Mouse (Mus musculus) ES-E14 (cell line): ENCODE measurements at regions not wholly inside any gene's neighbourhood (a gene's known extent, or its start where the extent isn't known, plus 50 kb on each side); places are given as distances from the start of the nearest gene placed in this dataset.

Source experiments
- DNase-seq: peaks from one replicate; pipeline ENCODE4 v3.0.0-alpha.2; 2013; ENCODE audit warnings: low read depth, low spot score
- H3K27ac ChIP-seq: 2 replicates; pipeline ENCODE4 v1.5.1; 2012; ENCODE audit warnings: low read depth, mild to moderate bottlenecking, low read length, moderate library complexity, mixed read lengths; ENCODE audit not compliant: poor library complexity, insufficient read depth, severe bottlenecking
- H3K36me3 ChIP-seq: 2 replicates; pipeline ENCODE4 v1.6.1; 2012; ENCODE audit warnings: mild to moderate bottlenecking, low read length, moderate library complexity, mixed read lengths; ENCODE audit not compliant: control insufficient read depth, poor library complexity, insufficient read depth, severe bottlenecking
- H3K4me1 ChIP-seq, 2 experiments: fragments of 150-350 bp in 1 of 2; sonication (generic) in 1 of 2; 2 replicates each; pipeline ENCODE4 v1.6.1; 2012; ENCODE audit warnings: low read length in 2 of 2, mild to moderate bottlenecking in 1 of 2, mixed read lengths in 1 of 2; ENCODE audit not compliant: control insufficient read depth in 2 of 2, insufficient read depth in 2 of 2, poor library complexity in 1 of 2
- H3K4me3 ChIP-seq, 2 experiments: fragments of 150-350 bp in 1 of 2; sonication (generic) in 1 of 2; 2 replicates each; pipeline ENCODE4 v1.5.1; 2012; ENCODE audit warnings: low read length in 2 of 2, low read depth in 1 of 2, mild to moderate bottlenecking in 1 of 2, mixed read lengths in 1 of 2; ENCODE audit not compliant: insufficient read depth in 1 of 2, poor library complexity in 1 of 2, severe bottlenecking in 1 of 2
- H3K9ac ChIP-seq: 2 replicates; pipeline ENCODE4 v1.6.1; 2012; ENCODE audit warnings: low read depth, mild to moderate bottlenecking, low read length, mixed read lengths; ENCODE audit not compliant: poor library complexity, insufficient read depth, severe bottlenecking
- H3K9me3 ChIP-seq: fragments of 150-350 bp; sonication (generic); 2 replicates; pipeline ENCODE4 v1.6.1; 2012; ENCODE audit warnings: low read depth, mild to moderate bottlenecking, low read length; ENCODE audit not compliant: control insufficient read depth, insufficient read depth
- CHD2 ChIP-seq: IDR thresholded peaks from 2 replicates; pipeline ENCODE4 v1.6.1; 2014; ENCODE audit warnings: mild to moderate bottlenecking, low read depth, low read length, inconsistent platforms
- HCFC1 ChIP-seq: IDR thresholded peaks from 2 replicates; pipeline ENCODE4 v1.6.1; 2012; ENCODE audit warnings: low read length, inconsistent platforms, borderline replicate concordance; ENCODE audit not compliant: insufficient read depth
- MAFK ChIP-seq: IDR thresholded peaks from 2 replicates; pipeline ENCODE4 v1.6.1; 2014; ENCODE audit warnings: mild to moderate bottlenecking, low read depth, low read length, inconsistent platforms; ENCODE audit not compliant: insufficient read depth
- ZC3H11A ChIP-seq: IDR thresholded peaks from 2 replicates; pipeline ENCODE4 v1.6.1; 2012; ENCODE audit warnings: low read depth, mild to moderate bottlenecking, inconsistent platforms, low read length, borderline replicate concordance
- ZNF384 ChIP-seq: IDR thresholded peaks from 2 replicates; pipeline ENCODE4 v1.6.1; 2012; ENCODE audit warnings: low read depth, low read length, inconsistent platforms
- in situ Hi-C, 2 experiments: fragments of 600-800 bp; cut with MboI; formaldehyde crosslinking; loops; one replicate each; pipeline ENCODE4 v1.15.1; 2025; ENCODE audit warnings: low sequenced_read_pairs in 2 of 2, inconsistent platforms in 1 of 2; ENCODE audit not compliant: unreplicated experiment in 2 of 2

- Histone ChIP-seq H3K4me1 (no peaks in the 10 kb centered on the region), H3K4me3 (no peak overlapping the region), H3K36me3 (no peaks in the 10 kb centered on the region), H3K27ac (no peak overlapping the region), H3K9ac (no peak overlapping the region), H3K9me3 (no peaks in the 10 kb centered on the region)
- in situ Hi-C loops = no loop called here
- DNase-seq = no peak
- TF ChIP-seq MAFK = no peak
- TF ChIP-seq HCFC1 = no peak
- TF ChIP-seq CHD2 = no peak
- no peak for TF ChIP-seq ZNF384
- no peak for TF ChIP-seq ZC3H11A
These were observed 950.4 kb downstream of the Abca13 start for GRCm38 (mm10) chr11:10142161-10142560.

GRCm38 (mm10) chr11:10149160-10149559 lies 957.4 kb downstream of the Abca13 start:
- Histone ChIP-seq H3K9me3 (no peaks in the 10 kb centered on the region), H3K9ac (no peak overlapping the region), H3K4me3 (no peak overlapping the region), H3K27ac (no peak overlapping the region), H3K4me1 (no peaks in the 10 kb centered on the region), H3K36me3 (no peaks in the 10 kb centered on the region)
- DNase-seq = no peak
- in situ Hi-C loops = no loop called here
- TF ChIP-seq HCFC1 (no peak), MAFK (no peak), ZC3H11A (no peak), CHD2 (no peak), ZNF384 (no peak)

- no peak for TF ChIP-seq ZNF384
- TF ChIP-seq MAFK = no peak
- TF ChIP-seq CHD2 = no peak
- no peak for TF ChIP-seq ZC3H11A
- TF ChIP-seq HCFC1 = no peak
- H3K9ac ChIP-seq = no peak overlapping the region
- no peak overlapping the region for H3K4me3 ChIP-seq
- in situ Hi-C loops = no loop called here
- H3K36me3 ChIP-seq = no peaks in the 10 kb centered on the region
- no peak for DNase-seq
- no peaks in the 10 kb centered on the region for H3K4me1 ChIP-seq
- H3K27ac ChIP-seq = no peak overlapping the region
- H3K9me3 ChIP-seq = no peaks in the 10 kb centered on the region
These were observed 960.2 kb upstream of the Vwc2 start for GRCm38 (mm10) chr11:10153836-10154235.

- Histone ChIP-seq H3K36me3 (no peaks in the 10 kb centered on the region), H3K9ac (no peak overlapping the region), H3K27ac (no peak overlapping the region), H3K9me3 (no peaks in the 10 kb centered on the region), H3K4me3 (no peak overlapping the region), H3K4me1 (no peaks in the 10 kb centered on the region)
- DNase-seq = no peak
- TF ChIP-seq CHD2 = no peak
- TF ChIP-seq ZNF384 = no peak
- TF ChIP-seq ZC3H11A = no peak
- no peak for TF ChIP-seq HCFC1
- no peak for TF ChIP-seq MAFK
- in situ Hi-C loops = no loop called here
These were observed 920.3 kb upstream of the Vwc2 start for GRCm38 (mm10) chr11:10193738-10194137.

GRCm38 (mm10) chr11:10194774-10195173 lies 919.2 kb upstream of the Vwc2 start:
- in situ Hi-C loops = no loop called here
- no peak for DNase-seq
- no peak overlapping the region for H3K4me3 ChIP-seq
- H3K4me1 ChIP-seq = no peaks in the 10 kb centered on the region
- H3K9me3 ChIP-seq = no peaks in the 10 kb centered on the region
- no peak overlapping the region for H3K9ac ChIP-seq
- H3K27ac ChIP-seq = no peak overlapping the region
- no peaks in the 10 kb centered on the region for H3K36me3 ChIP-seq
- no peak for TF ChIP-seq MAFK
- no peak for TF ChIP-seq CHD2
- no peak for TF ChIP-seq ZNF384
- no peak for TF ChIP-seq HCFC1
- no peak for TF ChIP-seq ZC3H11A
